Mouse (Mus musculus): ENCODE measurements around the gene Arid5a. TPM values are rescaled to one million over a fixed set of nuclear protein-coding genes. Genes with fewer than 3 reads are reported as not detected.

Arid5a gene
- polyA plus RNA-seq (2014; fragmentation: Illumina TruSeq; extraction: RNeasy Lipid Tissue Mini Kit (QIAGEN cat#74804)) = 0.11 TPM

DNA sequence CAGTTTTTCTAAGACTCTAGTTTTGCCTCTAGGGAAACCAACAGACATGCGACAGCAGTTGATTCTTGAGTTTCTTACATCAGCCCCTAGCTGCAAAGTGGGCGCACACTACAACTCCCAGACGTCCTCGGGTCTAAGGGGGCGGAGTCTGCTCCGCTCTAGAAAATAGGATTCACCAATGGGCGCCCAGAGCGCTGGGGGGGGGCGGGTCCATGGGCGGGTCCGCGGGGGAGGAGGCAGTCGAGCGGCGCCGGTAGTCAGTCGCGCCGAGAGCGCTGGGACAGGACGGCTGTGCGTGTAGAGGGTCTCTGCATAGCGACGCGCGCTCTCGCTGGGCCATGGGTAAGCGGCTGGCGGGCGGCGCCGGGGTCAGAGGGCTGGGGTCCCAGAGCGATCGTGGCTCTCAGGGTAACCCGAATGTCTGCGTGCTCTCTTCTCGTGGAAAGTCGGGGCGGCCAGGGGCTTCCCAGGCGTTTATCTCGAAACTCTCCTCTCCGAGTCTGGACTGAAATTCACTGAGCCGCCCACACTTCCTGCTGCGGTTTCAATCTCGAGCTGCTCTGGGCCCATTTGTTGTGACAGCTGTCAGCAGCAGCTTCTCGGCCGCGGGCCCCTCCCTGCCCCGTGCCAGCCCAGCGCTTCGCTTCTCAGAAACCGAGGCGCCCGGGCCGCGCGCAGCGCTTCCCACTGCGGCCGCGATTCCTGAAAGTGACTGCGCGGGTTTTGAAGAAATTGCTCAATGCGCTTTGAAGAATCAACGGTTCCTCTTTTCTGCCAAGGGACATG is at the start of gene Arid5a:
Gene Arid5a, plus strand, starts transcription at position 239 of the 786 bp plus-strand sequence.

DNA sequence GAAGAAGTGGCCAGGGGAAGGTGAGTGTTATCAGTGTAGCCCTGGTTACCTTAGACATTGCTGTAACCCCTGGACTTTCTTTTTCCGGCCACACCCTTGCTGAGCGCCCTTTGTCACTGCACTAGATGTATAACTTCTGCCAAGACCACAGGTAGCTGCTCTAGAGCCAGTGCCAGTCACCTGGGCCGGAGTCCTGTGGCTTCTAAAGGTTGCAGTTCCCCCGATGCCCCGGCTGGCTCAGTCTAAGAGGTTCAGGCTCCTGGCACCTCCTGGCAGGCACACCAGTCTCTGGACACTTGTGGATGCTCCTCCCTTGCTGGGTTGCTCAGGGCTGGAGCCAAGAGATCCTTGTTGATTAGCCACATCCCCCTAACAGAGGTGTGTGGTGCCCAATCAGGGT is 33.1 kb upstream of the Arid5a start, which contains the start of gene Neurl3:
Gene Neurl3, minus strand, starts transcription at position 225 of the 400 bp plus-strand sequence.

GRCm38 (mm10) chr1:36368969-36369645 is 61.6 kb downstream of the Arid5a start, which contains the start of gene Kansl3:
TSS of gene Kansl3 (minus strand) at chr1:36369181.

DNA sequence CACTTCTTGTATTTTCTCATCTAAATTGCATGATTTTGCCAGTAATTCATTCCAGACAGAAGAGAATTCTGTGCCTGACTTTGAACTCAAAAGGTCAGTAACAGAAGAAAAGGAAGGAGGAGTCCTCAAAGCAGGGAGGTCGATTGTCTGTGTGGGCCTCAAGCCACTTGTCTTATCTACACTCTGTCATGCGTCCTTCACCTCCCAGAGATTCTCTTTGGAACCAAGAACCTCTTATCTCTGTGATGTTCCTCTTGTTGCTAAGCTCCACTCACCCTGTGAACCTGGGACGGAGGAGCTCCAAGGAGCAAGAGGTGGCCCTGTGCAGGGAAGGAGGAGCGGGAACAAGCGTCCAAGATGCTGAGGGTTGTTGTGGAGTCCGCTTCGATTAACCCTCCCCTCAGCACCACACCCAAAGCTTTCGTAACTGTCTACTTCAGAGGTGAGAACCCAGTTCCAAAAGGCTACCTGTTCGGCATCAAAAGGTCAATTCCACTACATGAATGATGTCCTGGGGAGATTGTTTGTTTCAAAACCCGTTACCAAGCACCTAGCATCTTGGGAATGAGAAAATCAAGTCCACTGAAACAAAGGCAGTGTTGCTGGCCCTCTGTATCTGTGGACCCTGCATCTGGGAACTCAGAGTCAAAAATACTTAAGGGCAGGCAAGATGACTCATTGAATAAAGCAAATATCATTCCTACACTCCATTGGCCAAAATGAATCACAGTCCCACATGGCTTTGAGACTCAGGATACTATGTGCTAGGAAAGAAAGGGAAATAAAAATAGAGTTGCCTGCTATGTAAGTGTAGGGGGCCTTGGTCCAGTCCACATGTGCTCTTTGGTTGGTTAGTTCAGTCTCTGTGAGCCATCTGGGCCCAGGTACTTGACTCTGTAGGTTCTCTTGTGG is 64.7 kb downstream of the Arid5a start, which contains the start of gene Fer1l5:
Gene Fer1l5, plus strand, starts transcription at position 358 of the 912 bp plus-strand sequence.

Other genes starting within 250 kb of the Arid5a start
- 5.1 TPM for gene Hs6st1, start 239.3 kb upstream of the Arid5a start, polyA plus RNA-seq (2014; fragmentation: Illumina TruSeq; extraction: RNeasy Lipid Tissue Mini Kit (QIAGEN cat#74804))
- gene Uggt1, start 63.0 kb upstream of the Arid5a start, polyA plus RNA-seq (2014; fragmentation: Illumina TruSeq; extraction: RNeasy Lipid Tissue Mini Kit (QIAGEN cat#74804)) = 125 TPM
- gene Neurl3, start 33.1 kb upstream of the Arid5a start, polyA plus RNA-seq (2014; fragmentation: Illumina TruSeq; extraction: RNeasy Lipid Tissue Mini Kit (QIAGEN cat#74804)) = 6.1 TPM
- gene Kansl3, start 61.4 kb downstream of the Arid5a start, polyA plus RNA-seq (2014; fragmentation: Illumina TruSeq; extraction: RNeasy Lipid Tissue Mini Kit (QIAGEN cat#74804)) = 11.5 TPM
- not detected for gene Fer1l5, start 64.6 kb downstream of the Arid5a start, polyA plus RNA-seq (2014; fragmentation: Illumina TruSeq; extraction: RNeasy Lipid Tissue Mini Kit (QIAGEN cat#74804))
- gene Lman2l, start 137.5 kb downstream of the Arid5a start, polyA plus RNA-seq (2014; fragmentation: Illumina TruSeq; extraction: RNeasy Lipid Tissue Mini Kit (QIAGEN cat#74804)) = 10.6 TPM
- gene Cnnm4, start 163.9 kb downstream of the Arid5a start, polyA plus RNA-seq (2014; fragmentation: Illumina TruSeq; extraction: RNeasy Lipid Tissue Mini Kit (QIAGEN cat#74804)) = 2.5 TPM
- gene Cnnm3, start 204.1 kb downstream of the Arid5a start, polyA plus RNA-seq (2014; fragmentation: Illumina TruSeq; extraction: RNeasy Lipid Tissue Mini Kit (QIAGEN cat#74804)) = 11.2 TPM
- gene Ankrd23, start 229.2 kb downstream of the Arid5a start, polyA plus RNA-seq (2014; fragmentation: Illumina TruSeq; extraction: RNeasy Lipid Tissue Mini Kit (QIAGEN cat#74804)) = 1.1 TPM
- gene Gm42417, start 231.7 kb downstream of the Arid5a start, polyA plus RNA-seq (2014; fragmentation: Illumina TruSeq; extraction: RNeasy Lipid Tissue Mini Kit (QIAGEN cat#74804)) = not detected
- 2.0 TPM for gene Ankrd39, start 239.7 kb downstream of the Arid5a start, polyA plus RNA-seq (2014; fragmentation: Illumina TruSeq; extraction: RNeasy Lipid Tissue Mini Kit (QIAGEN cat#74804))